Mouse (Mus musculus) hindbrain, embryonic 16.5 days (tissue): ENCODE measurements around the gene Slc16a8. TPM values are rescaled to one million over a fixed set of nuclear protein-coding genes. Genes with fewer than 3 reads are reported as not detected.

ENCODE experiments used
- ATAC-seq: fragments of 200-750 bp; cut with Nextera tagmentation; 2 replicates; pipeline ENCODE4 v1.8.0; 2017; ENCODE audit warnings: moderate TSS enrichment, moderate library complexity
- H3K27ac ChIP-seq: fragments of 300-500 bp; sonication (generic); 2 replicates; pipeline ENCODE4 v1.5.1; 2014; ENCODE audit warnings: low read depth, mild to moderate bottlenecking, control low read depth, low read length, moderate library complexity
- H3K27me3 ChIP-seq: fragments of 300-500 bp; sonication (generic); replicated peaks from 2 replicates; pipeline ENCODE4 v1.6.1; 2014; ENCODE audit warnings: low read length; ENCODE audit not compliant: control insufficient read depth, insufficient read depth
- H3K36me3 ChIP-seq: fragments of 300-500 bp; sonication (generic); 2 replicates; pipeline ENCODE4 v1.6.1; 2014; ENCODE audit warnings: mild to moderate bottlenecking, low read length, moderate library complexity, mixed read lengths; ENCODE audit not compliant: control insufficient read depth, insufficient read depth
- H3K4me1 ChIP-seq: fragments of 300-500 bp; sonication (generic); 2 replicates; pipeline ENCODE4 v1.6.1; 2014; ENCODE audit warnings: low read depth, low read length; ENCODE audit not compliant: control insufficient read depth, insufficient read depth
- H3K4me2 ChIP-seq: fragments of 300-500 bp; sonication (generic); 2 replicates; pipeline ENCODE4 v1.6.1; 2014; ENCODE audit warnings: mild to moderate bottlenecking, low read length, control low read depth, moderate library complexity
- H3K4me3 ChIP-seq: fragments of 300-500 bp; sonication (generic); 2 replicates; pipeline ENCODE4 v1.5.1; 2014; ENCODE audit warnings: mild to moderate bottlenecking, low read length, control low read depth, moderate library complexity
- H3K9ac ChIP-seq: fragments of 300-500 bp; sonication (generic); 2 replicates; pipeline ENCODE4 v1.6.1; 2014; ENCODE audit warnings: low read depth, mild to moderate bottlenecking, control low read depth, low read length, moderate library complexity
- H3K9me3 ChIP-seq: fragments of 300-500 bp; sonication (generic); 2 replicates; pipeline ENCODE4 v1.6.1; 2014; ENCODE audit warnings: mild to moderate bottlenecking, low read length, moderate library complexity; ENCODE audit not compliant: control insufficient read depth
- WGBS: fragments of 180-500 bp; shearing (Covaris S2); extraction: QIAGEN DNeasy Blood & Tissue Kit; methylation state at CpG from one replicate; pipeline ENCODE4 v1.1.7; 2014; 5-methylcytosine and 5-hydroxymethylcytosine counted together
- polyA plus RNA-seq: library from polyadenylated mRNA; unstranded; fragments of >200 nt; fragmentation: Nextera tagmentation; extraction: Ambion mirVana; gene quantifications from 2 replicates; pipeline ENCODE4 v1.2.1, GENCODE M21; 2015

Slc16a8 gene
- polyA plus RNA-seq, 1 experiment from 2014 or later, result 2.0 TPM

DNA sequence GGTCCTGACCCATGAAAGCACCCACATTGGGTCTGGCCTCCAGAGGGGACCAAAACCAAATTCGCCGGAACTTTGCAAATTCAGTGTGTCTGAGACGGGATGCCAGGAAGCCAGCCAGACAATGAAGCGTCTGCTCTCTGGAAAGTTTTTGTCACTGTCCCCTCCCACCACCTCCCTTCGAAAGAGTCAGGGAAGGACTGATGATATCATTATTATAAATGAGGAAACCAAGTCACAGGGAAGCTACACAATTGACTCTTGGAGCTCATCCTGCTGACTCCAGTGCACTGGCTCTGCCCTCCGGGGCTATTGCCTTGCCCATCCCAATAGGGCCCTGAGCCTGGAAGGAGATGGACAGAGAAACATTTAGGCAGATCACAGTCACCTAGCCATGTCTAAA, 41.0 kb downstream of the Slc16a8 start:
- Histone ChIP-seq H3K36me3 (no peaks in the 10 kb centered on the region), H3K27me3 (no peaks in the 10 kb centered on the region), H3K4me1 (no peaks in the 10 kb centered on the region), H3K4me3 (no peak overlapping the region), H3K9me3 (no peaks in the 10 kb centered on the region), H3K9ac (no peak overlapping the region), H3K27ac (no peak overlapping the region), H3K4me2 (no peak overlapping the region)
- ATAC-seq, result no peak
- WGBS, result 61% methylated on average over 6 of the region's 6 CpGs

DNA sequence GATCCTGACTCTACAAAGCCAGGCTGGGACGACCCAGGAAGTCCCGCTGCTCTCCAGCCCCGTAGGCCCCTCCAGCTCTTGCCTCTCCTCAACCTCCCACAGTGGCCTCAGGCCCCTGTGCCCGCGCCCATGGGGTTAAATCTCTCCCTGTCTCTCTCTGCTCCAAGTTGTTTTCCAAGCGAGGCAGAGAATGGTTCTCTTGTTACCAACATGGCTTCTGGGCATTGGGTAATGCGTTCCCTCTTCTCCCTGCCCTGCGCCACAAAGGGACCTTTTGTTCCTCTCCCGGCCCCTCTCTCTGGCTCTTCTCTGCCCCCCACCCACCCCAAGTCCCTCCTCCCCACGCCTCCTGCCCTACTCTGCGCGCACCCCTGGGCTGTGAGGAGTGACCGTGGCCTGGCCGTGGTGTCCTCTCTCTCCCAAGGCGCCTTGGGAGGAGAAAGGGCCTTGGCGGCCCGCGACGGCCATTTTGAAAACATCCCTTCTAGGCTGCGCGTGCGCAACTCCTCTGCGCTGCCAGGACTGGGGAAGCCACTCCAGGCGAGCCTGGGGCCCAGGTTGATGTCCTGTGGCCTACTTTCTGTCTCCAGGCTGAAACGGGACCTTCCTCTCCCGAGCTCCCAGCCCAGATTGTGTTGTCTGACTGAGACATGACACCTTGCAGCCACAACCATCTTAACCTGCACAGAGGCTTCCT, 41.7 kb downstream of the Slc16a8 start:
- no peaks in the 10 kb centered on the region for H3K36me3 ChIP-seq
- peak; percentile 60; the same call in 1 of the 2 replicates for ATAC-seq
- H3K27me3 ChIP-seq, result no peaks in the 10 kb centered on the region
- no peaks in the 10 kb centered on the region for H3K4me1 ChIP-seq
- no peak overlapping the region for H3K4me2 ChIP-seq
- H3K9ac ChIP-seq, result no peak overlapping the region
- H3K27ac ChIP-seq, result no peak overlapping the region
- WGBS, result 84% methylated on average over 26 of the region's 26 CpGs
- no peak overlapping the region for H3K4me3 ChIP-seq
- H3K9me3 ChIP-seq, result no peaks in the 10 kb centered on the region

DNA sequence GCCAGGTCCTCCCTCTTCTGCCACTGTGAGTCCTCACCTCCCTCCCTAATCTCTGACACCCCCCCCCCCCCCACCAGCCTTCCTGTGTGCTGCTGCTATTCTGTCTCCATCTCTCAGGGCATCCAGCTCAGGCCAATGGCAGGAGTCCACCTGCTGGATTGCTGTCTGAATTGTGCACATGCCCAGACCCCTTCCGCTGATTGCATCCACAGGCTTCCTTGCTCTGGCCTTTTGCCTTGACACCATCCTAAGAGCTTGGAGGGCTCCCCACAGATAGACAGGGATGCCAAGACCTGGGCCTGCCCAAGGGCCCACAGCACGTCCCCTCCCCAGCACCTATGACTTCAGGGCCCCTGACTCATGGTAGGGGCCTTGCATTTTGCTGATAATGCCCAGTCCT, 44.2 kb downstream of the Slc16a8 start:
- Histone ChIP-seq H3K9me3 (no peaks in the 10 kb centered on the region), H3K27me3 (no peaks in the 10 kb centered on the region), H3K4me3 (no peak overlapping the region), H3K36me3 (no peaks in the 10 kb centered on the region), H3K27ac (no peak overlapping the region), H3K9ac (no peak overlapping the region), H3K4me2 (no peak overlapping the region), H3K4me1 (no peaks in the 10 kb centered on the region)
- 68% methylated on average over 2 of the region's 2 CpGs for WGBS
- no peak for ATAC-seq

DNA sequence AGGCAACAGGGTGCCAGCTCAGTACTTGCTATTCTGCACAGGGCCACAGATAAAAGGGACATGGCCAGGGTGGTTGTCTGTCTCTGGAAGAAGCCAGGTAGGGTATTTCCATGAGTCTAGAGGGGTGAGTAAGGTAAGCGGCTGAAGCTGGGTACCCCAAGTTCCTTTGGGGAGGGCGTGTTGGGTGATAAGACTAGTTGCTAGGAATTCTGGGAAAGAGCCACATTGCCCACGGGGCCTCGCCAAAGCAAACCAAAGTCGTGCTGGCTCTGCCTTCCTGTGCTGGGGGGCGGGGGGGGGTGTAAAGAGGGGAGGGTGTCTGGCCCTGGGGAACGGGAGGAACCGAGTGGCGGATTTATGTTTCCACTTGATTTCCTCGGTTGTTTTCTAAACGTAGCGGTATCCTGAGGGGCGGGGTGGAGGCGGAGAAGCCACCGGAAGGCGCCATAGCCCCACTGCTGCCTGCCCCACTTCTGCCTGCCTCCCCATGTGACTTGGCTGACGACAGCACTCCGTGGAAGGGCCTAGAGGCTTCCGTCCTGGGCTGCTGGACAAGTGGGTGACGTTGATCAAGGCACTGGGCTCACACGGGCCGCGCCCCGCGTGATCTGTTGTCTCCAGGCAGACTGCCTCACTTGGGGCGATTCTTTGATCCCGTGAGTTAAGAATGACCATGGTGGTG, 45.7 kb downstream of the Slc16a8 start:
- Histone ChIP-seq H3K4me3 (no peak overlapping the region), H3K27ac (no peak overlapping the region), H3K27me3 (no peaks in the 10 kb centered on the region), H3K9me3 (no peaks in the 10 kb centered on the region), H3K4me1 (no peaks in the 10 kb centered on the region), H3K9ac (no peak overlapping the region), H3K36me3 (no peaks in the 10 kb centered on the region), H3K4me2 (no peak overlapping the region)
- ATAC-seq, result no peak
- 75% methylated on average over 27 of the region's 27 CpGs for WGBS

DNA sequence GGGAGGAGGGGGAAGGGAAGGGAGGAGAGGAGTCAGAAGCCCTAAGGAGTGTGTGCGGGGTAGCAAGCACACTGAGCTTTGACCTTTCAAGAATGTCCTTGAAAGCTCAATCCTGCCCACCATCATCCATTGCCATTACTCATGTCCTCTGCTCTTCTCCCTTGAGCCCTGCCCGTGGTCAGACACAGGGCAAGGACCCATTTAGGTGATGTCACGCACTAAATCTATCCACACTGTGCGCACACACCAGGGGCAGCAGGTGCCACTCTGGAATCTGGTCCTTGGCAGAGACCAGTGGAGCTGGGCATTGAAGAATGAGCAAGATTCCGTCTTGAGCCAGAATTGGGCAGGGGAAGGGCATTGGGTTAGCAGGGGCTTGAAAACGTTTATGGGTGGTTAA, 46.4 kb downstream of the Slc16a8 start:
- Histone ChIP-seq H3K27ac (no peak overlapping the region), H3K4me3 (no peak overlapping the region), H3K36me3 (no peaks in the 10 kb centered on the region), H3K27me3 (no peaks in the 10 kb centered on the region), H3K4me1 (no peaks in the 10 kb centered on the region), H3K9ac (no peak overlapping the region), H3K4me2 (no peak overlapping the region), H3K9me3 (no peaks in the 10 kb centered on the region)
- WGBS, result 82% methylated on average over 6 of the region's 6 CpGs
- ATAC-seq, result no peak

DNA sequence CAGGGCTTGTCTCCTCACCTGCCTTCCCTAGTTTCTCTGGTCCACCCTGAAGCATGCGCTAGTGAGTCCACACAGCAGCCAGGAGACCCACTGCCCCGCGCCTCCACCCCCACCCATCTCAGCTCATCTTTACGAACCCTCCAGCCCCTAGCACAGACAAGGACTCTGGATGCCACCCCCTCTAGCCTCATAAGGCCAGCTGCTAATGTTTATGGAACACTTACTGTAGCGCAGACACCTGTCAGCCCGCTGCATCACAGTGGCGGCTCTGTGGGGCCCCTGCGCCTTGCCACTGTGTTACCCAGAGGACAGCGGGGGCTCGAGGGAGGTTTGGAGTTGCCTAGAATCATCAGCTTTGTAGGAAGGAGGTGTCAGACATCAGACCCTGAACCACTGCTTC, 52.0 kb downstream of the Slc16a8 start:
- H3K4me1 ChIP-seq, result 0 out of 2 replicates have a peak, but pooled peaks cover 3% of the 10 kb centered on the region
- 34% methylated on average over 10 of the region's 10 CpGs for WGBS
- no peaks in the 10 kb centered on the region for H3K27me3 ChIP-seq
- H3K4me3 ChIP-seq, result no peak overlapping the region
- no peak overlapping the region; the same call in 1 of the 2 replicates for H3K9ac ChIP-seq
- H3K9me3 ChIP-seq, result no peaks in the 10 kb centered on the region
- H3K27ac ChIP-seq, result no peak overlapping the region
- peak; percentile 59 for ATAC-seq
- H3K36me3 ChIP-seq, result no peaks in the 10 kb centered on the region
- no peak overlapping the region for H3K4me2 ChIP-seq

DNA sequence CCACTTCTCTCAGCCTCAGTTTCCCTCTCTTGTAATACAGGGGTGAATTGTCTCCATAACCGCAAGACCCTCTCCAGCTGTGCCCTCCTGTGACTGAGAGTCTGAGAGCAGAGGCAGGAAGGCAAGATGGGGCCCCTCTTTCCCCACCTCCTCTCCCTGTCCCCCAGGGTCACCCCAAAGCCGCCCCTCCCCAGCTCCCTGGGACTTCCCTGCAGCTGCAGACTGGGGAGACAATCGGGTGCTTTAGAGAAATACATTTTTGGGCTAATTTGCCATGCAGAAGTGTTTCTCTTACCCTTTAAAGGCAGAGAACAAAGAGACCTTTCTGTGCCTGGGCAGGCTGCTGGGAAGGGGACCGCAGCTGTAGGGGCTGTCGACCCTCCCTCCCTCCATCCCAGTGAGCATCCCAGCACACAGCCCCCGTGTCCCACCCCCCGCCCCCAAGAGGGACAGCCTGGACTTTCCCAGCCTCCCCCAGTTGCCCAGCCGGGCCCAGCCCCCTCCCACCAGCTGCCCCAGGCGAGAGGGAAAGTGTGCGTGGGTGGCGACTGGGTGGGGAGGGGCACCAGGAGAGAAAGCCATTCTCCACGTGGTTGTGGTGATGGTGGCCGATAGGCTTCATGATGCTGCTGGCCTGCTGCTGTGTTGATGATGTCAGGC, 52.9 kb downstream of the Slc16a8 start:
- peak; percentile 79 for ATAC-seq
- H3K4me1 ChIP-seq, result 0 out of 2 replicates have a peak, but pooled peaks cover 3% of the 10 kb centered on the region
- H3K27me3 ChIP-seq, result no peaks in the 10 kb centered on the region
- H3K9me3 ChIP-seq, result no peaks in the 10 kb centered on the region
- H3K27ac ChIP-seq, result 0 out of 2 replicates have a peak overlapping the region, but pooled peaks have one; percentile 23
- WGBS, result 12% methylated on average over 13 of the region's 13 CpGs
- no peaks in the 10 kb centered on the region for H3K36me3 ChIP-seq
- no peak overlapping the region for H3K4me3 ChIP-seq
- H3K9ac ChIP-seq, result peak overlapping the region; percentile 25; the same call in 1 of the 2 replicates
- H3K4me2 ChIP-seq, result 0 out of 2 replicates have a peak overlapping the region, but pooled peaks have one; percentile 23
